Mouse (Mus musculus): ENCODE results near the gene Cdh18. TPM values are rescaled to one million over a fixed set of nuclear protein-coding genes. Genes with fewer than 3 reads are reported as not detected.

The Cdh18 gene
- polyA plus RNA-seq, 1 experiment from 2014 or later: 0.13 TPM

- 36% methylated on average over 4 of the region's 4 CpGs for WGBS
- no peaks in the 10 kb centered on the region for H3K36me3 ChIP-seq (ENCODE audit: insufficient read depth, low read length)
- no peak for TF ChIP-seq CTCF (IDR thresholded peaks at IDR 0.05; ENCODE audit: low read depth)
- H3K4me3 ChIP-seq (replicated peaks; ENCODE audit: low read depth, low read length): no peak overlapping the region
- no peaks in the 10 kb centered on the region for H3K9me3 ChIP-seq (replicated peaks; ENCODE audit: low read length)
- no peak overlapping the region for H3K9ac ChIP-seq (ENCODE audit: low read depth, low read length)
- no peaks in the 10 kb centered on the region for H3K4me1 ChIP-seq (replicated peaks; ENCODE audit: insufficient read depth, low read length)
- DNase-seq (ENCODE audit: low spot score) (no peak), ATAC-seq (replicated peaks; ENCODE audit: low FRiP score, low read depth) (no peak)
- no peak overlapping the region for H3K4me2 ChIP-seq (ENCODE audit: low read length)
- H3K27ac ChIP-seq: no peak overlapping the region
- H3K27me3 ChIP-seq (ENCODE audit: insufficient read depth, low read length): no peaks in the 10 kb centered on the region
Measured at GRCm38 (mm10) chr15:22897724-22898123, 348.9 kb downstream of the Cdh18 start.

GRCm38 (mm10) chr15:22898208-22898607 is 349.4 kb downstream of the Cdh18 start:
- DNase-seq (ENCODE audit: low spot score) (no peak), ATAC-seq (replicated peaks; ENCODE audit: low FRiP score, low read depth) (no peak)
- WGBS: 63% methylated on average over 4 of the region's 4 CpGs
- H3K27ac ChIP-seq: no peak overlapping the region
- no peak overlapping the region for H3K9ac ChIP-seq (ENCODE audit: low read depth, low read length)
- H3K4me2 ChIP-seq (ENCODE audit: low read length): no peak overlapping the region
- no peaks in the 10 kb centered on the region for H3K27me3 ChIP-seq (ENCODE audit: insufficient read depth, low read length)
- H3K9me3 ChIP-seq (replicated peaks; ENCODE audit: low read length): no peaks in the 10 kb centered on the region
- H3K4me3 ChIP-seq (replicated peaks; ENCODE audit: low read depth, low read length): no peak overlapping the region
- no peaks in the 10 kb centered on the region for H3K36me3 ChIP-seq (ENCODE audit: insufficient read depth, low read length)
- TF ChIP-seq CTCF (IDR thresholded peaks at IDR 0.05; ENCODE audit: low read depth): no peak
- no peaks in the 10 kb centered on the region for H3K4me1 ChIP-seq (replicated peaks; ENCODE audit: insufficient read depth, low read length)

GRCm38 (mm10) chr15:22914444-22914843 is 365.6 kb downstream of the Cdh18 start:
- no peak for ATAC-seq (replicated peaks; ENCODE audit: low FRiP score, low read depth)
- no peak for TF ChIP-seq CTCF (IDR thresholded peaks at IDR 0.05; ENCODE audit: low read depth)
- Histone ChIP-seq H3K27me3 (ENCODE audit: insufficient read depth, low read length) (no peaks in the 10 kb centered on the region), H3K4me1 (replicated peaks; ENCODE audit: insufficient read depth, low read length) (no peaks in the 10 kb centered on the region), H3K27ac (no peak overlapping the region), H3K4me2 (ENCODE audit: low read length) (no peak overlapping the region), H3K36me3 (ENCODE audit: insufficient read depth, low read length) (no peaks in the 10 kb centered on the region), H3K9me3 (replicated peaks; ENCODE audit: low read length) (no peaks in the 10 kb centered on the region), H3K9ac (ENCODE audit: low read depth, low read length) (no peak overlapping the region), H3K4me3 (replicated peaks; ENCODE audit: low read depth, low read length) (no peak overlapping the region)
- no peak for DNase-seq (ENCODE audit: low spot score)

GRCm38 (mm10) chr15:22934293-22934692 is 385.5 kb downstream of the Cdh18 start:
- Histone ChIP-seq H3K4me2 (ENCODE audit: low read length) (no peak overlapping the region), H3K27ac (no peak overlapping the region), H3K36me3 (ENCODE audit: insufficient read depth, low read length) (no peaks in the 10 kb centered on the region), H3K27me3 (ENCODE audit: insufficient read depth, low read length) (no peaks in the 10 kb centered on the region), H3K4me3 (replicated peaks; ENCODE audit: low read depth, low read length) (no peak overlapping the region), H3K9me3 (replicated peaks; ENCODE audit: low read length) (no peaks in the 10 kb centered on the region), H3K9ac (ENCODE audit: low read depth, low read length) (no peak overlapping the region), H3K4me1 (replicated peaks; ENCODE audit: insufficient read depth, low read length) (no peaks in the 10 kb centered on the region)
- ATAC-seq (replicated peaks; ENCODE audit: low FRiP score, low read depth) (no peak), DNase-seq (ENCODE audit: low spot score) (no peak)
- WGBS: 38% methylated on average over 4 of the region's 4 CpGs
- no peak for TF ChIP-seq CTCF (IDR thresholded peaks at IDR 0.05; ENCODE audit: low read depth)

GRCm38 (mm10) chr15:22947234-22947633 is 398.4 kb downstream of the Cdh18 start:
- H3K36me3 ChIP-seq (ENCODE audit: insufficient read depth, low read length): no peaks in the 10 kb centered on the region
- H3K9ac ChIP-seq (ENCODE audit: low read depth, low read length): no peak overlapping the region
- no peak overlapping the region for H3K4me3 ChIP-seq (replicated peaks; ENCODE audit: low read depth, low read length)
- no peaks in the 10 kb centered on the region for H3K4me1 ChIP-seq (replicated peaks; ENCODE audit: insufficient read depth, low read length)
- WGBS: 70% methylated on average over 1 of the region's 1 CpGs
- no peak overlapping the region for H3K4me2 ChIP-seq (ENCODE audit: low read length)
- no peak for DNase-seq (ENCODE audit: low spot score)
- H3K27me3 ChIP-seq (ENCODE audit: insufficient read depth, low read length): no peaks in the 10 kb centered on the region
- H3K9me3 ChIP-seq (replicated peaks; ENCODE audit: low read length): no peaks in the 10 kb centered on the region
- no peak for TF ChIP-seq CTCF (IDR thresholded peaks at IDR 0.05; ENCODE audit: low read depth)
- no peak for ATAC-seq (replicated peaks; ENCODE audit: low FRiP score, low read depth)
- H3K27ac ChIP-seq: no peak overlapping the region

- no peak for TF ChIP-seq CTCF (IDR thresholded peaks at IDR 0.05; ENCODE audit: low read depth)
- H3K4me3 ChIP-seq (replicated peaks; ENCODE audit: low read depth, low read length): no peak overlapping the region
- no peaks in the 10 kb centered on the region for H3K36me3 ChIP-seq (ENCODE audit: insufficient read depth, low read length)
- H3K27me3 ChIP-seq (ENCODE audit: insufficient read depth, low read length): no peaks in the 10 kb centered on the region
- WGBS: 68% methylated on average over 11 of the region's 11 CpGs
- H3K4me1 ChIP-seq (replicated peaks; ENCODE audit: insufficient read depth, low read length): no peaks in the 10 kb centered on the region
- DNase-seq (ENCODE audit: low spot score) (no peak), ATAC-seq (replicated peaks; ENCODE audit: low FRiP score, low read depth) (no peak)
- no peak overlapping the region for H3K27ac ChIP-seq
- no peak overlapping the region for H3K4me2 ChIP-seq (ENCODE audit: low read length)
- H3K9ac ChIP-seq (ENCODE audit: low read depth, low read length): no peak overlapping the region
- H3K9me3 ChIP-seq (replicated peaks; ENCODE audit: low read length): no peaks in the 10 kb centered on the region
Measured at GRCm38 (mm10) chr15:22969424-22969823, 420.6 kb downstream of the Cdh18 start.

GRCm38 (mm10) chr15:22980136-22980535 is 431.3 kb downstream of the Cdh18 start:
- DNase-seq (ENCODE audit: low spot score) (no peak), ATAC-seq (replicated peaks; ENCODE audit: low FRiP score, low read depth) (no peak)
- no peak overlapping the region for H3K27ac ChIP-seq
- no peak overlapping the region for H3K4me3 ChIP-seq (replicated peaks; ENCODE audit: low read depth, low read length)
- H3K4me2 ChIP-seq (ENCODE audit: low read length): no peak overlapping the region
- no peaks in the 10 kb centered on the region for H3K9me3 ChIP-seq (replicated peaks; ENCODE audit: low read length)
- H3K4me1 ChIP-seq (replicated peaks; ENCODE audit: insufficient read depth, low read length): no peaks in the 10 kb centered on the region
- no peak overlapping the region for H3K9ac ChIP-seq (ENCODE audit: low read depth, low read length)
- no peak for TF ChIP-seq CTCF (IDR thresholded peaks at IDR 0.05; ENCODE audit: low read depth)
- no peaks in the 10 kb centered on the region for H3K36me3 ChIP-seq (ENCODE audit: insufficient read depth, low read length)
- H3K27me3 ChIP-seq (ENCODE audit: insufficient read depth, low read length): no peaks in the 10 kb centered on the region
- 57% methylated on average over 5 of the region's 5 CpGs for WGBS
